Mouse (Mus musculus): ENCODE data around the gene Smn1.

The Smn1 gene

DNA sequence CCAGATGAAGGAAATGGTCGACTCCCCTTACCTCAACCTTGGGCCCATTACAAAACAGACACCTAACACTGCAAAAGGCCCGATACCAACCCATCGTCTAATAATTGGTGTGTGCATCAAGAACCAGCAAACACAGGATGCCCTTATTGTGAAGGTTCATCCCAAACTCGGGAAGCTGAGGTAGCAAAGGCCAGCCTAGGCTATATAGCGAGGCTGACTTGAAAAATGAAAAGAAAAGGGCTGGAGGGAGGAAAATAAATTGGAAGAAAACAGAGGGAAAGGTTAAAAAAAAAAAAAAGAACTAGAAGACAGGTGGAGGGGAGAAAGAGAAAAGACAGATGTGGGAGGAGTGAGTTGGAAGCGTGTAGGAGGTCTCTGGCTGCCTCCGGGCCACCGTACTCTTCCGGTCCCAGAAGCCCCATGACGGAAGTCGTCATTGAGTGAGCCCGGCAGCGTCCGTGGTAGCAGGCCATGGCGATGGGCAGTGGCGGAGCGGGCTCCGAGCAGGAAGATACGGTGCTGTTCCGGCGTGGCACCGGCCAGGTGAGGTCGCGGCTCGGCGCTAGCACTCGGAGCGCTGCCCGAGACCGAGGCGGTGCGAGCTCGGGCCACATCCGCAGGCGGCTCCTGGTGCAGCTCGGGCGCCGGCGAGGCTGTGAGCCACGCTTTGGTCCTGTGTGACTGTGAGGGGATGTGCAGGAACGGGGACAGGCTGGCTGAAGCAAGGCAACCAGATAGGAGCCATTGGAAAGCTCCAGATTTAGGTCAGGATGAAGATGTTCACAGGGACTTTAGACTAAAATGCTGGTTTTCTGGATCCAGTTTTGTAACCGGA is at the start of gene Smn1:
Gene Smn1, plus strand, starts transcription at position 430 of the 835 bp plus-strand sequence.
- WGBS: 4% methylated on average over 42 of the region's 42 CpGs

DNA sequence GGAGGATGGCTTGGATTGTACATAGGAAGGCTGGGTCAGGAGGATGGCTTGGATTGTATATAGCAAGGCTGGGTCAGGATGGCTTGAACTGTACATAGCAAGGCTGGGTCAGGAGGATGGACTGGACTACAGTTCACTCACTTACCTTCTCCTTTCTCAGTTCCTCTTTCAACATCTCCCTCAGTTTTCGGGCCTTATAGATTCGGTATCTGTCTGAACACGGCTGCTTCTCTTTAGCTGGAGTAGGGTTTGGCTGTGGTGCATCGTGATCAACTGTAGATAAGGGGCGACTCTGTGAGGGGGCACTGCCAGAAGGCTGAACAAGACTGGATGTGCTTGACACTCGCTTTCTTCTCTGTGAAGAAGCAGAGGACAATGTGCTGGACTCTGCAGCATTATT is 25.8 kb upstream of the Smn1 start:
- 83% methylated on average over 6 of the region's 6 CpGs for WGBS

DNA sequence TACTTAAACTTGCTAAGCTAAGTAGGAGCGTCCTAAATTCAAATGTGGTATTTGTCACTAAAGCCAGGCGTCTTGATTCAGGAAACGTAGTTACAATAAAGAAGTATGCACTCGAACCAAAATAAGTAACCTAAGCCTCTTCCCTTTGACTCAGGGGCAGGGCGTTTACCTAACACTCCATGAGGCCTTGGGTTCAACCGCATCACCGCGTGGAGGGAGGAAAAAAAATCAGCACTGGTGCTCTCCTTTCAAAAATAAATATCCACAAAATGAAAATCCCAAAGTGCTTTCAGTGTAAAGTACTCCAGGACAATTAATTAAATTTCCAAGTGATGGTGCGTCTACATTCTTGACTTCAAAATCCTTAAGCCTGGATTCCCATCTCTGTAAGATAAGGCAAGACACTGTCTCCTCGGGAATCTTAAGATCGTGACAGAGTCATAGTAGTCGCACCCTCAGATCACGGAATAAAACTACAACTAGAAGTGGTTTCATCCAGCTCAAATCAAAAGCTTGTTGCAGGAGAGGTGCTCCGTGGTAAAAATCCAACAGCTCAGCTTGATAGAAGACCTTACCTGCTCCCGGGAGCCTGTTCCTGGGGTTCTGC is 21.5 kb upstream of the Smn1 start:
- 2% methylated on average over 15 of the region's 15 CpGs for WGBS

DNA sequence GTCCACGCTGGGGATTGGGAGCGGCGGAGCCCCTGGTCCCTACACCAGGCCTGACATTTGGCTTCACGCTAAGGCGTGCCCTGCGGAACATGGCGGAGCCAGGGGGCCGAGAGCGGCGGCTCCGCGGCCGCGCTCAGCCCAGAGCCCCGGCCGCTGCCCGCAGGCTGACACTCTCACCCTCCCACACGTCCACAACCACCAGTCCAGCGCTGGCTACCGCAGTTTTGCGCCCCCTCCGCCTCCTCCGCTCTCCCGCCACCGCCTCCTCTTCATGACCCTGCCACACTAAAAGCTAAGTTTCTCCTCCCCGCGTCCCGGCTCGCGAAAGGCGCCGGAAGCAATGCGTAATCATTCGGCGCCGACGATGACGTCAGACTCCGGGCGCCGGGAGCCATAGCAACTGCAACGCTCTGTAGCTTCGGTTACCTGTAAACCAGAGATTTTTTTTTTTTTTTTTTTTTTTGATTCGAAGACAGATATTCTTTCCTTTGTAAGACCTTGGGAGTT is 20.9 kb upstream of the Smn1 start, which contains the start of gene Bdp1:
Gene Bdp1, minus strand, starts transcription at position 323 of the 507 bp plus-strand sequence.
- 1% methylated on average over 44 of the region's 44 CpGs for WGBS

DNA sequence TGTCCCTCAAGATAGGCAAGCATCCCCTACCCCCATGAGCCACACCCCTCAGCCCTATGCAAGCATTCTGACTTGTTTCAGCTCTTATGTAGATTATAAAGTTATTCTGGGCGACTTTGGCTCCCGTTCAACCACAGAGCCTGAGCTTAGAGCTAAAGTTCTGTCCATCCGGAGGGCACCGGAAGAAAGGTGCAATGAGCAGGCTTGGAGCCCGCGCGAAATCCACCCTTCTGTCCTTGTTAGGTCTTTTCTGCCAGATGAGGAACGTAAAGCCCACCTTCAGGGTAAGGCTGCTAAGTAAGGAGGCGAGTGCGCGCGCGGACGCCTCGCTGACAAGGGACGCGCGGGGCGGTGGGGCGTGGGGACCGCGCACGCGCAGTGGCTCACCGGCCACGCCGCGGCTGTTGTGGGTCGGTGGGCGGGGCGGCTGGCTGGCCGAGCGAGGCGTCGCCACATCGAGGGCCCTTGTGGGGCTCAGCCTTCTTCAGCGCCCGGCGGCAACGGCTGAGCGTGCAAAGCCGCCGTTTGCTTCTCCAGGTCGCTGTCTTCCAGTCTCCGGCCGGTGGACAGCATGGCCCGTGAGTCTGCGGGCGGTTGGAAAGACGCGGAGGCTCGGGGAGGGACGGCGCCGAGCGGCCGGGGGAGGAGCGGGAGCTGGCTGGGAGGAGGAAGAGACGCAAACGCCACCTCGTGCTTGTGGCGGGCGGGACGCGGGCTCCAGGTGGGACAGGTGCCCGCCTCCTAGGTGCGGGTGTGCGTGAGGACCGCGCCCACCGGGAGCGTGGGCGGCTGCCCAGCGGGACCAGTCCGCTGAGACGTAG is 16.8 kb upstream of the Smn1 start, which contains the start of gene Serf1:
Gene Serf1, plus strand, starts transcription at position 361 of the 821 bp plus-strand sequence.
- WGBS: 1% methylated on average over 76 of the region's 76 CpGs

DNA sequence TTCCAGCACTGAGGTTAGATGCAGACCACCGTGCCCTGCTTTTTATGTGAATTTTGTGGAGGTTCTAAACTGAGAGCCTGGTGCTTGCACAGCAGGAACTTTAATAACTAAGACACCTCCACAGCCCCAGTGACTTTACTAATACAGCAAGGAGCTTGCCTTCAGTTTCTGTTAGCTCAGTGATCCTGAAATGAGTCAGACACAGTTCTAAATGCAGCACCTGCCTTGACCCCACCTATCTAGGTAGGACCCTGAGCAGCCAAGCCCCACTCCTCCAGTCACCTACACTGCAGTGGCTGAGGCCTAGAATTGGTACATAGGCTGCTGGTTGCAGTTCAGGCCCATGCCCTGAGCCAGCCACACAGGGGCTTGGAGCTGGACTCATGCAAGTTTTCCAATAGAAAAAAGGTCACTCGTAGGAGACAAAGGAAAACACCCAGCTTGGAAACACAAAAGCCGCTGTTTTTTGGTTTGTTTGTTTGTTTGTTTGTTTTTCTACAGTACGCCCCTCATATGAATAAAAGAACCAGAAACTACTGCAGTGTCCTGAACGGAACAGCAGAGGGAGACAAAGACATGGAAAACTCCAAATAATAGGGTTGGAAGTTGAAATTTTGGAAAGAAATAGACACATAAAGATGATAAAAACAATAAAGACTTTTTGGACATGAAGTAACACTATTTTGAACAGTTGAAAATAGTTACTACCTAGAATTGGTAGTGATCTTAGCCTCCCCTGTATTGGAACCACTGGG is 12.3 kb upstream of the Smn1 start:
- 34% methylated on average over 5 of the region's 5 CpGs for WGBS

DNA sequence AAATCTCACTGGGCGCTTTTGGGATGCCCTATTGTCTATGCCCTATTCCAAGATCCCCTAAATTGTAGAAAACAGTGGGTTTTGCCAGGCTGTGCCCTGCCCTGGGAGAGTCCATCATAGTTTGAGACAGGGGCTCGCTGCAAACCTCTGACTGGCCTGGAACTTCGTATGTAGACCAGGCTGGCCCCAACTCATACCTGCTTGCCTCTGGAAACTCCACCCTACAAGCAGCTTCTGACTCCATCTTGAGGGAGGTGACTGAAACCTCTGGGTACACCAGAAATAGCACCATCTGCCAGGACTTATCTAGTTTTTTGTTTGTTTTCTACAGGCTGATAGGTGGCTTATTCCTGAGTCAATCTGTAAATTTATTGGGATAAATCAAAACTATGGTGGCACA is 682 bp upstream of the Smn1 start:
- 89% methylated on average over 3 of the region's 3 CpGs for WGBS

DNA sequence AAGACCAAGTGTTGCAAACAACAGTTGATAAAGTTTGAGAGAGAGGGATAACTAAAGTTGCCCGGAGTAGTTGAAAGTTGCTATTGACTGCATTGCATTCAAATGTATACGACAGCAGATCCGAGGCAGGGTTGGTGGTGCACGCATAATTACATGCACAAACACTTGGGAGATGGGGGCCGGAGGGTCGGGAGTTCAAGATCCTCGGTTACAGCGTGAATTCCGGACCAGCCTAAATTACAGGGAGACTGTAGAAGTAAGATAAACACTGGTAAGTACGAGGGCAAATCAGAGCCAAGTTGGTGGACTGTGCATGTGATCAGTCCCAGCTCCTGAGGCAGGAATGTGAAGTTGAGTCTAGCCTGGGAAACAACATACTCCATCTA is 599 bp downstream of the Smn1 start:
- 2% methylated on average over 10 of the region's 10 CpGs for WGBS

DNA sequence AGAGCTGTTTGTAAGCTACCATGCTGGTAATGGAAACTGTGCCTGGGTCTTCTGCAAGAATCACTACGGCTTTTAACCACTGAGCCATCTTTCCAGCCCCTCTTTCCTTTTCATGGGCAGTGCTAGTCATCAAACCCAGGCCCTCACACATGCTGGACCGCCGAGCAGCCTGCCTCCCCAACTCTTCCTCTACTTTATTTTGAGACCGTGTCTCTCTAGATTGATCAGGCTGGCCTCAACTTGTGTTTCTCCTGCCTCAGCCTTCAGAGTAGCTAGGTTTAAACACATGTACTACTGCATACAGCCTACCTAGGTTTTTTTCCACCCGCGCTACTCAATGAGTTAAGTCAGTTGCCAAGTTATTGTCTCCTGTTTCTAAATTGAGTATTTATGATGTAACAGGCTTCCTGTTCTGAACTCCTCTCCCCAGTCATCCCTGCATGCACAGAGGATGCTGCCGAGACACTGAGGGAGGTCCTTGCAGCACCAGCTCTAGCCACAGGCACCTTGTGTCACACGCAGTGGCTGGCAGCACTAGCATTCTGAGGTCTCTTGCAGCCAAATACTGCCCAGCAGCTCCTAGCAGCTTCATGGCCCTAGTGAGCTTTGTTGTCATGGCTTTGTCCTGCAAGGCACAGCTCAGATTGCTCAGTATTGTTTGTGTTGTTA is 17.1 kb downstream of the Smn1 start:
- WGBS: 76% methylated on average over 8 of the region's 8 CpGs

DNA sequence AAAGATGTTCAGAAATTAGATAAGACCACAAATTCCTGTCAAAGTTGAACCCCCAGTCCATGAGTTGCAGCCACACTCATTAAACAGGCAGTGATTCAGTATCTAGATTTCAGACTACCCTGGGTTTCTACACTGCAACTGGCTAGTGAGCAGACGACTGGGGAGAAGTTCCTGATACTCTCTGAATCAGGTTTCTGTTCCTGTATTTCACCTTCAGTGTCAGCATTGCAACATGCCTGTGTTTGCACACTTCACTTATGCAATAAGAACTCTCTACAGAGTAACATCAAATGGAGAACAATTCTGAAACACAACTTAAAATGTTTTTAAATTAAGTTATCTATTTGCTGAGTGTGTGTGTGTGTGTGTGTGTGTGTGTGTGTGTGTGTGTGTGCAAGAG is 28.0 kb downstream of the Smn1 start:
- WGBS: 70% methylated on average over 1 of the region's 1 CpGs

DNA sequence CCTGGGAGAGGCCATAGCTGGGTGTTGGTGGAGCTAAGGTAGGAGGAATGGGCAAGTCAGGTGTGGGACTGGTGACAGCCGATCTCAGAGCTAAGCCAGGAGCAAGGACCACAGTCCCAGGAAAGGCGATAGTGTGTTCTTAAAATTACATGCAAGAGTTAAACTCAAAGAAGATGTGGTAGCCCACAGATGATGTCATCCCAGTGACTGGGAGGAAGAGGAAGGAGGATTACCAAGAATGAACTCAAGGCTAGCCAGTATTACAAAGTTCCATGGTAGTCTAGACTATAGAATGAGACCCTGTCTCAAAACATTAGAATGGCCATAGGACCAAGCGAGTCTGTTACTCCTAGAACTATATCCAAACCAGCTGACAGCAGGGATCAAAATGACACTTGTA is 32.0 kb downstream of the Smn1 start:
- WGBS: 93% methylated on average over 3 of the region's 3 CpGs

DNA sequence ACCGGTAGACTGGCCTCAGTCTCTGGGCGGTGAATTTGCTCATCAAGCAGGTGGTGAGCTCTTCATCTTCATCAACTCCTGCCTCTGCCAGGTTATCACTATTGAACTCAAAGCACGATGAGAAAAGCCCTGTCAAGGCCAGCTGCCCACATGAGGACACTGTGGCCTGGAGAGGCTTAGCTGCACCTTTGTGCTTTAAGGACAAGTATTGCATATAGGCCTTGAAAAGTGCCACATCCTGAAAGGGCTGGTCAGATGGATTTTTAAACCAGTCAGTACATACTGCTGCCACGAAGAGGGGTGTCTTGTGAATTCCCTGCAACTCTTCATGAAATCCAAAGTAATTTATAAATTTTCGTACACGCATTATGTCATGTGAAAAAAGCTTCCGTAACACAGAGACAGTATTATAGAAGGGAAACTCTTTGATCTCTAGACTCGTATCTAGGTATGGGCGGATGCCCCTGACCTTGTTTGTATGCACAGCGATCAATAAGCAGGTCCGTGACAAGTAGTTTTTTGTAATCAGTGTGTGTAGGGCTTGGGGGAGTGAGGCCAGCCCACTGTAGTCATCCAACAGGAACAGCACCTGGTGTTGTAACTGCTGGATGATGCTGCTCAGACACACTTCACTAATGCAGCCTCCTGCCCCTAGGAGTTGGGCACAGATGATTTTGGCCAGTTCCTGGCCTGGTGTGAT is 36.7 kb downstream of the Smn1 start:
- WGBS: 90% methylated on average over 11 of the region's 11 CpGs

DNA sequence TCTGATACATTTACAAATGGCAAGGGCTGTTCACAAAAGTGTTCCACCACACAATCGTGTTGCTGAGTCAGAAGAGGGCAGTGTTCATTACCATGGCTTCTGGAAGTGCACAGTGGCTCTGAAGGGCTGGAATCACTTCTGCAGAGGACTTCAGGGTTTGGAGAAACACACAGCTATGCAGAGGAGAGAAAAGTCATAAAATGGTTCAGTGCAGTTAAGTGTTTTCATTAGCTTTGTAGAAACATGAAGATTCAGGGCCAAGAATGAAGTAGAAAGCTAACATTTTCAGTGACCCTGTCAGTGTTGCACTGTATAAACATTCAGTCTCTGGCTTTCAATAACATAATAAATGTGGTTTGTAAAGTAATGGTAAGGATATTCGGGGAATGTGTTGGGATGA is 41.7 kb downstream of the Smn1 start:
- 74% methylated on average over 2 of the region's 2 CpGs for WGBS

DNA sequence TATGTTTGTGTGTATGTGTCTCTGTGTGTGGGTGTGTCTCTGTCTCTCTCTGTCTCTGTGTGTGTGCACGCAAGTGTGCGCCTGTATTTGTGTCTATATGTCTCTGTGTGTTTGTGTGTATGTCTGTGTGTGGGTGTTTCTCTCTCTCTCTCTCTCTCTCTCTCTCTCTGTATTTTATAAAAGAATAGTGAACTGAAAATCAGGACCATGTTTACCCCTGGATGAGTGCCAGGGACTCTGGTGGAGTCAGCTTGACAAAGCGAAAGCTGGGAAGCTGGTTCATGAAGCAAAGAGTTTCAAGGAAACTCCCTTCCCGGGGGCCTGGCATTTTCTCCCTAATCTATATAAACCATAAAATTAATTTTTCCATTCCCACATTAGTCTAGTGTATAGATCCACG is 49.7 kb downstream of the Smn1 start:
- 75% methylated on average over 4 of the region's 5 CpGs for WGBS

Data from cerebral cortex, adult 2 months (tissue).